Mouse (Mus musculus): ENCODE data around the gene Olfr1506.
"Not testable (repeated sequence)": the region's sequence is repeated elsewhere in the genome, so short reads cannot be mapped to it uniquely, and the experiment has no call there.

Gene Olfr1506

GRCm38 (mm10) chr2:90224393-90224792 lies at the start of gene Olfr1506:
TSS of gene Olfr1506 (minus strand) at chr2:90224493.
- not testable (repeated sequence) for DNase-seq

- DNase-seq: no peak
These were observed 46.6 kb upstream of the Olfr1506 start, which contains the start of gene Olfr1271 for GRCm38 (mm10) chr2:90270932-90271331. TSS of gene Olfr1271 (minus strand) at chr2:90271032.

GRCm38 (mm10) chr2:90257492-90257891 lies 33.2 kb upstream of the Olfr1506 start, which contains the start of gene Olfr142:
TSS of gene Olfr142 (minus strand) at chr2:90257592.
- DNase-seq: no peak

- DNase-seq: not testable (repeated sequence)
These were observed 24.7 kb downstream of the Olfr1506 start for GRCm38 (mm10) chr2:90199606-90200005.

- not testable (repeated sequence) for DNase-seq
These were observed 29.0 kb downstream of the Olfr1506 start for GRCm38 (mm10) chr2:90195285-90195684.

- not testable (repeated sequence) for DNase-seq
These were observed 29.5 kb downstream of the Olfr1506 start for GRCm38 (mm10) chr2:90194750-90195149.

GRCm38 (mm10) chr2:90187082-90187481 lies 37.2 kb downstream of the Olfr1506 start:
- DNase-seq: not testable (repeated sequence)

GRCm38 (mm10) chr2:90186082-90186481 lies 38.2 kb downstream of the Olfr1506 start:
- DNase-seq: not testable (repeated sequence)

Data from thymus, postnatal 4 days (tissue).